Mouse (Mus musculus) kidney, adult 2 months (tissue): ENCODE measurements at regions not wholly inside any gene's neighbourhood (a gene's known extent, or its start where the extent isn't known, plus 50 kb on each side); places are given as distances from the start of the nearest gene placed in this dataset.

Source experiments
- DNase-seq: peaks from one replicate; pipeline ENCODE4 v3.0.0; 2021
- H3K27ac ChIP-seq: fragments of 200-500 bp; 2 replicates; pipeline ENCODE4 v1.5.1; 2012; ENCODE audit warnings: low read depth, low read length, control low read depth, inconsistent platforms; ENCODE audit not compliant: insufficient read depth
- H3K27me3 ChIP-seq: fragments of 200-500 bp; replicated peaks from 2 replicates; pipeline ENCODE4 v1.6.1; 2012; ENCODE audit warnings: mild to moderate bottlenecking, moderate library complexity, low read length, inconsistent platforms; ENCODE audit not compliant: control insufficient read depth, insufficient read depth
- H3K36me3 ChIP-seq: fragments of 200-500 bp; 2 replicates; pipeline ENCODE4 v1.6.1; 2012; ENCODE audit warnings: mild to moderate bottlenecking, moderate library complexity, low read length, inconsistent platforms; ENCODE audit not compliant: control insufficient read depth, insufficient read depth
- H3K4me1 ChIP-seq: fragments of 200-500 bp; 2 replicates; pipeline ENCODE4 v1.6.1; 2011; ENCODE audit warnings: low read length; ENCODE audit not compliant: control insufficient read depth, insufficient read depth
- H3K4me3 ChIP-seq: fragments of 200-500 bp; 2 replicates; pipeline ENCODE4 v1.5.1; 2011; ENCODE audit warnings: mild to moderate bottlenecking, low read depth, low read length, control low read depth; ENCODE audit not compliant: insufficient read depth
- CTCF ChIP-seq: fragments of 200-500 bp; conservative IDR thresholded peaks from 2 replicates; pipeline ENCODE4 v1.5.1; 2011; ENCODE audit warnings: low read depth, mild to moderate bottlenecking, control low read depth, low read length, moderate library complexity, mixed read lengths; ENCODE audit not compliant: insufficient read depth, insufficient read length
- POLR2A ChIP-seq: fragments of 200-500 bp; IDR thresholded peaks from one replicate; pipeline ENCODE4 v1.6.1; 2011; ENCODE audit warnings: low read depth, low read length, control low read depth
- whole genome bisulfite sequencing: fragments of 180-500 bp; shearing (Covaris S2); methylation state at CpG from one replicate; pipeline ENCODE4 v1.1.7; 2018; 5-methylcytosine and 5-hydroxymethylcytosine counted together

DNA sequence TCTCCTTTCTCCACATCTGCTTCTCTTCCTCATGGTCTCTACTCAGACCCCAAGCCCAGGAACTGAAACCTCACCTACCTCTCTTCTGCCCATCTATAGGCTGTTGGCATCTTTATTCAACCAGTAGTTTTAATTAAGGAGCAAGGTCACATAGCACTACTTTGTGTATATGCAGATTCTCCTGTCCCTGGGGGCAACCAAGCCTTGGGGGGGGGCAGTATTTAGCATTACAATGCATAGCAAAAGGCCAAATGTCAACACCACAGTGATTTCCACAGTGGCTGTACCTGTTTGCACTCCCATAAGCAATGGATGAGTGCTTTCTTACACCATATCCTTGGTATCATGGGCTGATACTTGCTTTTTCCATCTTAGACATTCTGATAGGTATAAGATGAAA lies 1826.4 kb downstream of the 9330182O14Rik start:
- Histone ChIP-seq H3K27me3 (no peaks in the 10 kb centered on the region), H3K4me1 (no peaks in the 10 kb centered on the region), H3K36me3 (no peaks in the 10 kb centered on the region), H3K27ac (no peak overlapping the region), H3K4me3 (no peak overlapping the region)
- TF ChIP-seq CTCF = no peak
- TF ChIP-seq POLR2A = no peak
- DNase-seq = no peak

DNA sequence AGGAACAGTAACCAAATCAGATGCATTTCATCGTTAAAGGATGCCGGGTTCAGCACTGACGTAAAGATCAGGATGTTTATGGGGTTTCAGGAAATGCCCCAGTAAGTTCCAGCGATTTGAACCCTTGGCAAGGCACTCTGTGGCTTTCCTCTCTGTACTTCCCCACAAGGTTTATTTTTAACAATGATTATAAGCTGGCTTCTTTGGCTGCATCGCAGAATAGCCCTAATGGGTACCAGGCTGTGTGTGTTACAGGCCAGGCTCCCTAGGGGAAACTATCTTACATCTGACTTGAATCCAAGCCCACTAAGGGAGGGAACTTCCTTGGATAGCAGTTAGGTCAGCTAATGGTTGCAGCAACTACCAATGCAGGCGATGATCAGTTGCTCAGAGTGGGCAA lies 1836.7 kb downstream of the 9330182O14Rik start:
- TF ChIP-seq CTCF (no peak), POLR2A (no peak)
- H3K4me3 ChIP-seq = no peak overlapping the region
- no peaks in the 10 kb centered on the region for H3K36me3 ChIP-seq
- H3K4me1 ChIP-seq = no peaks in the 10 kb centered on the region
- H3K27me3 ChIP-seq = no peaks in the 10 kb centered on the region
- H3K27ac ChIP-seq = no peak overlapping the region
- 61% methylated on average over 6 of the region's 6 CpGs for WGBS
- no peak for DNase-seq

DNA sequence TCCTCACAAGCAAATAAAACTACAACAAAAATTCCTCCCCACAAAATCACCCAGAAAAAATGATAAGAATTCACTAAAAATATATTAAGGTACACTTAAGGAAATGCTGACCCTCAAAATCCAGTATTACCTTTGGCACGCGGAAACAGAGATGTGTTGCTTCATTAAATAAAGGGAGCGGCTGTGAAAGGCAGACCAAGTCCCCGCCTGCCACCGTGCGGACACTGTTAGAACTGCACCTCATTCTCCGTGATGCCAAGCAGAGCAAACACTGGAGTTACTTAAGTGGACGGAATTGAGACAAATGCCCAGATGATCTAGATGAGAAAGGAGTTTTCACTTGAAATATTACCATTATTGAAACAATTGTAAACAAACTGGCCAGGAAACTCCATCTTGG lies 1839.1 kb downstream of the 9330182O14Rik start:
- DNase-seq = peak; percentile 89
- WGBS = 4% methylated on average over 8 of the region's 8 CpGs
- peak; percentile 90 for TF ChIP-seq CTCF
- no peak for TF ChIP-seq POLR2A
- Histone ChIP-seq H3K4me3 (no peak overlapping the region), H3K36me3 (no peaks in the 10 kb centered on the region), H3K27me3 (no peaks in the 10 kb centered on the region; the same call in 1 of the 2 replicates), H3K4me1 (no peaks in the 10 kb centered on the region), H3K27ac (no peak overlapping the region)

DNA sequence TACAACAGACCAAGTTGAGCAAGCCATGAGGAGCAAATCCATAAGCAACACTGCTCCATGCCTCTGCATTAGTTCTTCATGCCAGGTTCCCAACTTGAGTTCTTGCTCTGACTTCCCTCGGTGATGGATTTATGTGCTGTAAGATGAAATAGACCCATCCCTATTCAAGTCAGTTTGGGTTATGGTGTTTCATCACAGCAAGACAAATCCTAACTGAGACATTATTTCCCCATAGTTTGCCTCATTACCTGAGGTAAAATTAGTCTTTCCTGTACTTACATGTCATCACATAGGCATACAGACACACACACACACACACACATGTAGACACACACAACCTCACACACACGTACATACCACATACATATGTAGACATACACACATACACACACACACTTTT lies 1843.0 kb downstream of the 9330182O14Rik start:
- no peak for DNase-seq
- Histone ChIP-seq H3K27me3 (no peaks in the 10 kb centered on the region; the same call in 1 of the 2 replicates), H3K36me3 (no peaks in the 10 kb centered on the region), H3K4me3 (no peak overlapping the region), H3K4me1 (no peaks in the 10 kb centered on the region), H3K27ac (no peak overlapping the region)
- 92% methylated on average over 2 of the region's 2 CpGs for WGBS
- TF ChIP-seq POLR2A (no peak), CTCF (no peak)

DNA sequence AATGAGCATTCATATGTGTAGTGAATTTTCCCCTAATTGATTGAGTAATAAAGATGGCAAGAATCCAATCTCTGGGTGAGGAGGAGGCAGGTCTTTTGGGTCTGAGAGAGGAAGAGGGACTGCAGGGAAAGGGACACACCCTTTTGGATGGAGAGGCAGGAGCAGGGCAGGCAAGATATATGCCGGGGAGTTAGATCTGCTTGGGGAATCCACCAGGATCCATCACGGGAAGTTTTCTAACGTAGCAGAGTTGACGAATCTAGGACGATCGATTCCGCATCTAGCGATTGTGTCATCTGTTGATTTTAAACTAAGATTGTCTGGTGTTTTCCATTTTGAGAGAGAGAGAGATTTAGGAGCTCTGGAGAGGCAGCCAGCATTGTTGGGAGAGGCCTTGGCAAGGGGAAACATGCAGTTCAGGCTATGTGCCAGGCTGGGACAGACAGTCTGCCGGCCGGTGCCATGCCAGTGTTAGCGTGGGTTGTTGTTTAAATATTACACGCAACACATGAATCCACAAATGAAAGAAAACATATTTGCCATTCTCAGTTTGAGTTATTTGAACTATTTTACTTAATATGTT lies 1843.6 kb downstream of the 9330182O14Rik start:
- TF ChIP-seq POLR2A (no peak), CTCF (no peak)
- Histone ChIP-seq H3K27ac (no peak overlapping the region), H3K4me3 (no peak overlapping the region), H3K4me1 (no peaks in the 10 kb centered on the region), H3K36me3 (no peaks in the 10 kb centered on the region), H3K27me3 (no peaks in the 10 kb centered on the region; the same call in 1 of the 2 replicates)
- WGBS = 87% methylated on average over 12 of the region's 12 CpGs
- DNase-seq = no peak

DNA sequence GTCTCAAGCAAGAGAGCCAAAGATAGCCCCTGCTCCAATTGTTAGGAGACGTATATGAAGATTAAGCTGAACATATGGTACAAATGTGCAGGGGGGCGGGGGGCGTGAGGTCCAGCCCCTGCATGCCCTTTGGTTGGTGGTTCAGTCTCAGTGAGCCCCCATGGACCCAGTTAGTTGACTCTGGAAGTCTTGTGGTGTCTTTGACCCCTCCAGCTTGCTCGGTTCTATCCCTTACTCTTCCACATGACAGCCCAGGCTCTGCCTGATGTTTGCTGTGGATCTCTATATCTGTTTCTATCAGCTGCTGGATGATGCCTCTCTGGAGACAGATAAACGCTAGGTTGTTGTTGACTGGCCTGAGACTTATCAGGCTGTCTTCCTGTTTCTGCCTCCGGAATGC lies 1849.1 kb downstream of the 9330182O14Rik start:
- 84% methylated on average over 6 of the region's 6 CpGs for WGBS
- DNase-seq = no peak
- H3K4me1 ChIP-seq = no peaks in the 10 kb centered on the region
- no peak overlapping the region for H3K4me3 ChIP-seq
- TF ChIP-seq POLR2A = no peak
- no peak for TF ChIP-seq CTCF
- H3K36me3 ChIP-seq = no peaks in the 10 kb centered on the region
- no peaks in the 10 kb centered on the region for H3K27me3 ChIP-seq
- H3K27ac ChIP-seq = no peak overlapping the region

DNA sequence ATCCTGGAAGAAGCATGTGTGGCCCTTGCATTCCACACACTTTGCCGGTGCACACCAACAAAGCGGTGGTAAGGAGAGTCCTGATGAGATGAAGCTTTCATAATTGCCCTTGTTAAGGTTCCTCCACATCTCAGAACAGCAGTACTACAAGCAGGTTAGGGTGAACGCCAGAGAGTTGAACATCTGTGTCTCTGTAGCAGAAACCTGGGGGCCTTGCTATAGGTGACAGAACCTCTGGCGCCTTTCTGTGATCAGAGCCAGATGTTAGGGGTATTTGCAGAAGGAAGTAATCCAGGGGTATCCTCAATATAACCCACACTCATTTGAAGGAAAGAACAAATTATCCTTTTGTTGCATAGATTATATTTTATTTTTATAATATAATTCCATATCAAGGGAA lies 1850.1 kb downstream of the 9330182O14Rik start:
- TF ChIP-seq CTCF (no peak), POLR2A (no peak)
- DNase-seq = no peak
- WGBS = 87% methylated on average over 4 of the region's 4 CpGs

More for the DNA sequence above, 1850.1 kb downstream of the 9330182O14Rik start:
- no peaks in the 10 kb centered on the region for H3K36me3 ChIP-seq
- no peaks in the 10 kb centered on the region for H3K4me1 ChIP-seq
- H3K4me3 ChIP-seq = no peak overlapping the region
- H3K27me3 ChIP-seq = no peaks in the 10 kb centered on the region
- H3K27ac ChIP-seq = no peak overlapping the region
